ENCODE assay signal across 33 mouse cellular contexts in genomic region chr16:24361667-24362066, GRCm38 (mm10). TPM values are rescaled to one million over a fixed set of nuclear protein-coding genes. Genes with fewer than 3 reads are reported as not detected.
A peak's percentile ranks its signal among the peaks of the same experiment; 100 is the strongest.
DNase-seq lines count a peak whose midpoint lies in the region; ATAC-seq and TF ChIP-seq lines count a peak whose summit lies in the region.
"Had no signal": no experiment of that assay in that cellular context is flagged by ENCODE, and none has a peak within 500 bp of the region (broad histone marks: within the 10 kb centered on the region; RNA-seq: fewer than 3 reads in every experiment).

No protein-coding gene starts in this region.

- no peak overlapping the region for H3K27ac ChIP-seq in heart, adult 2 months
- no peak overlapping the region for H3K27ac ChIP-seq in stomach, postnatal 0 days (replicated peaks)
- H3K27ac ChIP-seq: embryonic facial prominence, embryonic 12.5 days; heart, embryonic 10.5 days; heart, embryonic 15.5 days; hindbrain, postnatal 0 days; intestine, embryonic 15.5 days; kidney, postnatal 0 days; limb, embryonic 10.5 days; limb, embryonic 15.5 days; liver, embryonic 13.5 days; macrophage; midbrain, embryonic 13.5 days had no signal

- no peak for TF ChIP-seq EP300 in heart, adult 2 months (IDR thresholded peaks at IDR 0.05; ENCODE audit: insufficient read depth, low read depth, low read length)
- TF ChIP-seq EP300 in stomach, postnatal 0 days (optimal IDR thresholded peaks at IDR 0.05), result no peak

- H3K4me3 ChIP-seq in heart, adult 2 months, result no peak overlapping the region
- no peak overlapping the region for H3K4me3 ChIP-seq in stomach, postnatal 0 days (ENCODE audit: low read depth, low read length)
- H3K4me3 ChIP-seq: embryonic facial prominence, embryonic 12.5 days; heart, embryonic 10.5 days; heart, embryonic 15.5 days; intestine, embryonic 15.5 days; limb, embryonic 10.5 days; limb, embryonic 15.5 days; liver, embryonic 13.5 days; midbrain, embryonic 13.5 days had no signal

- no peak overlapping the region for H3K9ac ChIP-seq in heart, adult 2 months (ENCODE audit: low read depth, low read length)
- no peak overlapping the region for H3K9ac ChIP-seq in stomach, postnatal 0 days (ENCODE audit: low read length)
- H3K9ac ChIP-seq: embryonic facial prominence, embryonic 12.5 days; heart, embryonic 15.5 days; intestine, embryonic 15.5 days; limb, embryonic 15.5 days; liver, embryonic 13.5 days; midbrain, embryonic 13.5 days had no signal

- ATAC-seq in common myeloid progenitor, adult 5-6 weeks (replicated peaks; ENCODE audit: low read depth, poor library complexity, severe bottlenecking), result 0 out of 2 replicates have a peak, but pooled peaks have one; percentile 8
- no peak for ATAC-seq in erythroblast, adult 5-6 weeks (replicated peaks; ENCODE audit: low FRiP score, poor library complexity, severe bottlenecking)
- no peak for ATAC-seq in stomach, postnatal 0 days (ENCODE audit: low FRiP score, low TSS enrichment)
- ATAC-seq: forebrain, embryonic 16.5 days; hindbrain, postnatal 0 days; intestine, embryonic 15.5 days; midbrain, embryonic 13.5 days had no signal

- no peak overlapping the region for H3K4me2 ChIP-seq in stomach, postnatal 0 days (replicated peaks; ENCODE audit: low read depth)
- H3K4me2 ChIP-seq: embryonic facial prominence, embryonic 12.5 days; heart, embryonic 15.5 days; intestine, embryonic 15.5 days; limb, embryonic 15.5 days; liver, embryonic 13.5 days; midbrain, embryonic 13.5 days had no signal

- WGBS in heart, adult 2 months, result 87% methylated on average over 1 of the region's 1 CpGs
- 96% methylated on average over 1 of the region's 1 CpGs for WGBS in stomach, postnatal 0 days

- no peaks in the 10 kb centered on the region for H3K36me3 ChIP-seq in heart, adult 2 months (ENCODE audit: control insufficient read depth, insufficient read depth, low read length)
- H3K36me3 ChIP-seq in stomach, postnatal 0 days (ENCODE audit: control insufficient read depth, insufficient read depth, low read length), result no peaks in the 10 kb centered on the region
- H3K36me3 ChIP-seq: embryonic facial prominence, embryonic 12.5 days; heart, embryonic 10.5 days; heart, embryonic 15.5 days; intestine, embryonic 15.5 days; limb, embryonic 10.5 days; limb, embryonic 15.5 days; liver, embryonic 13.5 days; midbrain, embryonic 13.5 days had no signal

- intact Hi-C loops in heart, adult 2 months (cut with DNase I), result no loop called here

- no peaks in the 10 kb centered on the region for H3K27me3 ChIP-seq in heart, adult 2 months (ENCODE audit: control insufficient read depth, insufficient read depth, low read length)
- H3K27me3 ChIP-seq in stomach, postnatal 0 days (ENCODE audit: control insufficient read depth, insufficient read depth, low read length), result no peaks in the 10 kb centered on the region
- H3K27me3 ChIP-seq: embryonic facial prominence, embryonic 12.5 days; heart, embryonic 15.5 days; intestine, embryonic 15.5 days; limb, embryonic 15.5 days; liver, embryonic 13.5 days; midbrain, embryonic 13.5 days had no signal

- no peak for TF ChIP-seq CTCF in heart, adult 2 months (IDR thresholded peaks at IDR 0.05)
- TF ChIP-seq CTCF in stomach, postnatal 0 days (IDR thresholded peaks at IDR 0.05; ENCODE audit: low read depth), result no peak

- H3K79me2 ChIP-seq in heart, adult 2 months (replicated peaks; ENCODE audit: control insufficient read depth, insufficient read depth, low read length), result no peaks in the 10 kb centered on the region

- no peak for TF ChIP-seq POLR2A in heart, adult 2 months (IDR thresholded peaks at IDR 0.05; ENCODE audit: insufficient read depth, low read depth, low read length)

- no peaks in the 10 kb centered on the region; the same call in 1 of the 2 replicates for H3K4me1 ChIP-seq in heart, adult 2 months (ENCODE audit: control insufficient read depth, insufficient read depth, low read length)
- H3K4me1 ChIP-seq in stomach, postnatal 0 days (replicated peaks; ENCODE audit: control insufficient read depth, insufficient read depth), result no peaks in the 10 kb centered on the region
- H3K4me1 ChIP-seq: embryonic facial prominence, embryonic 12.5 days; heart, embryonic 10.5 days; heart, embryonic 15.5 days; intestine, embryonic 15.5 days; limb, embryonic 10.5 days; limb, embryonic 15.5 days; liver, embryonic 13.5 days; midbrain, embryonic 13.5 days had no signal

- no peaks in the 10 kb centered on the region for H3K9me3 ChIP-seq in stomach, postnatal 0 days (ENCODE audit: control insufficient read depth, low read length)
- H3K9me3 ChIP-seq: embryonic facial prominence, embryonic 12.5 days; heart, embryonic 10.5 days; heart, embryonic 15.5 days; intestine, embryonic 15.5 days; limb, embryonic 10.5 days; limb, embryonic 15.5 days; liver, embryonic 13.5 days; midbrain, embryonic 13.5 days had no signal

- peak; percentile 68 for DNase-seq in heart, adult 11 months
- DNase-seq in heart, adult 2 months, result no peak
- peak; percentile 36 for DNase-seq in Muller cell, postnatal 12 days (ENCODE audit: inconsistent ontology term)
- DNase-seq in adrenal gland, adult 8-10 months, result peak; percentile 75
- DNase-seq in MN1 (ENCODE audit: low spot score), result no peak
- DNase-seq in stomach, postnatal 0 days (ENCODE audit: low spot score), result no peak
- DNase-seq: B cell, adult 2 months; cerebellum, adult 11 months; cerebellum, adult 9-10 months; cerebellum, postnatal 36 days; embryo, embryonic 11 days; gastrocnemius, postnatal 10 days; kidney, adult 8-10 months; layer of hippocampus, postnatal 36 days; liver, embryonic 13.5 days; lung, adult 18-20 months; lung, postnatal 10 days; right cerebral cortex, postnatal 25 days; spleen, adult 18-20 months; thymus, postnatal 4 days had no signal

RNA-seq across cellular contexts. Expression of gene Lpp, which starts 31.6 kb away (rescaled TPM):
- 10 to 100 TPM; 23.6 to 25.1 TPM for total RNA-seq in heart, adult 2 months (2021)
- 7.7 and 14.3 TPM in 2 replicates for polyA plus RNA-seq in heart, adult 2 months (2012; rRNA removed)
- total RNA-seq in adrenal gland, adult 8-10 months (2022), result 10 to 100 TPM; 54.0 to 80.8 (median 65.0) TPM
- total RNA-seq in common myeloid progenitor, adult 5-6 weeks (2017), result 2.8 and 4.2 TPM in 2 replicates
- 0.42 and 3.3 TPM in 2 replicates for total RNA-seq in erythroblast, adult 5-6 weeks (2015; ENCODE audit: low replicate concordance)
- 1.3 and 2.0 TPM in 2 replicates for total RNA-seq in erythroblast, adult 5-6 weeks (2017; ENCODE audit: low replicate concordance)
- polyA plus RNA-seq in stomach, postnatal 0 days (2015; fragmentation: Nextera tagmentation; extraction: Ambion mirVana), result 49.8 and 51.3 TPM in 2 replicates

Comparison
In these comparisons a context has a peak if more than half of its experiments do, and no peak if none do; other contexts are left out.
1. DNase-seq: peak in heart, adult 11 months (single experiment), Muller cell, postnatal 12 days (single experiment) and adrenal gland, adult 8-10 months (single experiment); none in heart, adult 2 months (0 of 2), MN1 (single experiment) and stomach, postnatal 0 days (single experiment).